Comparison of ENCODE assay signal across 12 mouse cellular contexts in genomic region chr14:6604551-6604950, GRCm38 (mm10). TPM values are rescaled to one million over a fixed set of nuclear protein-coding genes. Genes with fewer than 3 reads are reported as not detected.
DNase-seq lines count a peak whose midpoint lies in the region; ATAC-seq and TF ChIP-seq lines count a peak whose summit lies in the region.
"Not testable (repeated sequence)": the region's sequence is repeated elsewhere in the genome, so short reads cannot be mapped to it uniquely, and the experiment has no call there.
"Had no signal": no experiment of that assay in that cellular context is flagged by ENCODE, and none has a peak within 500 bp of the region (broad histone marks: within the 10 kb centered on the region; RNA-seq: fewer than 3 reads in every experiment).

No protein-coding gene starts in this region.

- H3K4me2 ChIP-seq in forebrain, embryonic 15.5 days (replicated peaks) = peak overlapping the region; percentile 77
- H3K4me2 ChIP-seq in kidney, embryonic 14.5 days (replicated peaks; ENCODE audit: low read depth, low read length) = peak overlapping the region; percentile 41
- H3K4me2 ChIP-seq in limb, embryonic 14.5 days (replicated peaks; ENCODE audit: low read depth, low read length, severe bottlenecking) = peak overlapping the region; percentile 49

- not testable (repeated sequence) for H3K27me3 ChIP-seq in forebrain, embryonic 15.5 days; kidney, embryonic 14.5 days (ENCODE audit: control insufficient read depth, insufficient read depth, low read length); limb, embryonic 14.5 days (ENCODE audit: control insufficient read depth, insufficient read depth, low read length)

- H3K4me3 ChIP-seq in forebrain, embryonic 15.5 days = peak overlapping the region; percentile 47
- H3K4me3 ChIP-seq in kidney, embryonic 14.5 days (ENCODE audit: low read length) = peak overlapping the region; percentile 27
- H3K4me3 ChIP-seq in limb, embryonic 14.5 days (replicated peaks; ENCODE audit: low read length) = peak overlapping the region; percentile 31

- TF ChIP-seq POLR2A in limb, embryonic 14.5 days (IDR thresholded peaks at IDR 0.05; ENCODE audit: borderline replicate concordance, extremely low read depth, insufficient read depth, insufficient read length) = not testable (repeated sequence)

- WGBS in forebrain, embryonic 15.5 days = 7% methylated on average over 17 of the region's 20 CpGs
- 2% methylated on average over 17 of the region's 20 CpGs for WGBS in kidney, embryonic 14.5 days
- 11% methylated on average over 13 of the region's 20 CpGs for WGBS in limb, embryonic 14.5 days

- not testable (repeated sequence) for H3K27ac ChIP-seq in forebrain, embryonic 15.5 days (replicated peaks); kidney, embryonic 14.5 days (ENCODE audit: low read depth, low read length); limb, embryonic 14.5 days (replicated peaks; ENCODE audit: low read depth, low read length)

- not testable (repeated sequence) for H3K9me3 ChIP-seq in forebrain, embryonic 15.5 days; kidney, embryonic 14.5 days (ENCODE audit: control insufficient read depth, low read length); limb, embryonic 14.5 days (ENCODE audit: control insufficient read depth, low read length)

- not testable (repeated sequence) for ATAC-seq in forebrain, embryonic 15.5 days (replicated peaks); kidney, embryonic 14.5 days (ENCODE audit: low FRiP score, low TSS enrichment); limb, embryonic 14.5 days (ENCODE audit: low FRiP score, low read depth)

- not testable (repeated sequence) for H3K36me3 ChIP-seq in forebrain, embryonic 15.5 days; kidney, embryonic 14.5 days (ENCODE audit: control insufficient read depth, insufficient read depth, low read length); limb, embryonic 14.5 days (ENCODE audit: control insufficient read depth, insufficient read depth, low read length)

- peak; percentile 5 to 9 for DNase-seq in cerebellum, postnatal 10 days
- peak; percentile 0 for DNase-seq in heart, postnatal 25 days (ENCODE audit: low spot score)
- not testable (repeated sequence) for DNase-seq in limb, embryonic 14.5 days (ENCODE audit: low spot score)
- peak; percentile 16 to 44 for DNase-seq in lung, postnatal 4 days
- DNase-seq in right cerebral cortex, postnatal 10 days (ENCODE audit: low spot score in 2 of 2) = peak; percentile 9

- H3K4me1 ChIP-seq in forebrain, embryonic 15.5 days; kidney, embryonic 14.5 days (ENCODE audit: control insufficient read depth, insufficient read depth, low read length); limb, embryonic 14.5 days (ENCODE audit: control insufficient read depth, insufficient read depth, low read length): not testable (repeated sequence)

- intact Hi-C loops in heart, postnatal 25 days (cut with DNase I) = not testable (repeated sequence)

- peak overlapping the region; percentile 45 for H3K9ac ChIP-seq in forebrain, embryonic 15.5 days (replicated peaks)
- not testable (repeated sequence) for H3K9ac ChIP-seq in kidney, embryonic 14.5 days (ENCODE audit: low read depth, low read length)
- peak overlapping the region; percentile 48; the same call in 1 of the 2 replicates for H3K9ac ChIP-seq in limb, embryonic 14.5 days (ENCODE audit: low read depth, low read length, severe bottlenecking)

RNA-seq across cellular contexts. Expression of gene Gm3629, which starts 14.1 kb away (rescaled TPM):
- polyA plus RNA-seq in forebrain, embryonic 15.5 days (2015; fragmentation: Nextera tagmentation; extraction: Ambion mirVana) = 0.55 TPM in 1 of 2 replicates, not detected in the other
- under 1 TPM in 1 of 2 experiments, not detected in 1; 0.21 TPM for total RNA-seq in heart, postnatal 25 days (2021)
- not detected in 2 replicates for polyA plus RNA-seq in kidney, embryonic 14.5 days (2014; fragmentation: Nextera tagmentation; extraction: Ambion mirVana)
- 0.15 and 0.44 TPM in 2 replicates for polyA plus RNA-seq in limb, embryonic 14.5 days (2012; rRNA removed)
- 0.32 TPM in 1 of 2 replicates, not detected in the other for polyA plus RNA-seq in limb, embryonic 14.5 days (2014; fragmentation: Nextera tagmentation; extraction: Ambion mirVana)
- polyA plus RNA-seq: erythroblast, embryonic 14.5 days had no signal

RNA-seq across cellular contexts. Expression of gene Gm3460, which starts 17.7 kb away (rescaled TPM):
- polyA plus RNA-seq in forebrain, embryonic 15.5 days (2015; fragmentation: Nextera tagmentation; extraction: Ambion mirVana) = not detected in 2 replicates
- total RNA-seq in heart, postnatal 25 days (2021) = not detected
- polyA plus RNA-seq in kidney, embryonic 14.5 days (2014; fragmentation: Nextera tagmentation; extraction: Ambion mirVana) = not detected in 2 replicates
- polyA plus RNA-seq in limb, embryonic 14.5 days (2012; rRNA removed) = not detected in 2 replicates
- not detected in 2 replicates for polyA plus RNA-seq in limb, embryonic 14.5 days (2014; fragmentation: Nextera tagmentation; extraction: Ambion mirVana)
- total RNA-seq: adrenal gland, postnatal 4 days; ES-E14; hematopoietic stem cell, adult 5-6 weeks; megakaryocyte progenitor cell, adult 5-6 weeks had no signal
- polyA plus RNA-seq: erythroblast, embryonic 14.5 days had no signal
